Mouse (Mus musculus): ENCODE results near the gene Samd1. TPM values are rescaled to one million over a fixed set of nuclear protein-coding genes. Genes with fewer than 3 reads are reported as not detected.

Gene Samd1
- polyA plus RNA-seq, 1 experiment from 2014 or later = 17.6 TPM

GRCm38 (mm10) chr8:84012499-84013165, 15.2 kb downstream of the Samd1 start:
- Histone ChIP-seq H3K27ac (ENCODE audit: low read depth, low read length) (no peak overlapping the region), H3K9me3 (ENCODE audit: control insufficient read depth, low read length) (0 out of 2 replicates have a peak, but pooled peaks cover 2% of the 10 kb centered on the region), H3K36me3 (ENCODE audit: control insufficient read depth, insufficient read depth, low read length) (no peaks in the 10 kb centered on the region), H3K4me1 (replicated peaks; ENCODE audit: control insufficient read depth, insufficient read depth, low read length) (peaks cover 8% of the 10 kb centered on the region), H3K27me3 (replicated peaks; ENCODE audit: control insufficient read depth, insufficient read depth, low read length) (peaks cover 46% of the 10 kb centered on the region), H3K4me2 (peak overlapping the region; percentile 71), H3K9ac (ENCODE audit: low read depth, low read length) (no peak overlapping the region), H3K4me3 (ENCODE audit: low read depth, low read length) (peak overlapping the region; percentile 57)
- WGBS = 11% methylated on average over 35 of the region's 35 CpGs
- DNase-seq (ENCODE audit: low spot score) = no peak
- no peak for ATAC-seq (replicated peaks; ENCODE audit: low FRiP score)

GRCm38 (mm10) chr8:84015833-84016232, 18.4 kb downstream of the Samd1 start:
- no peak overlapping the region for H3K4me2 ChIP-seq
- no peak for ATAC-seq (replicated peaks; ENCODE audit: low FRiP score)
- 0 out of 2 replicates have a peak, but pooled peaks cover 2% of the 10 kb centered on the region for H3K9me3 ChIP-seq (ENCODE audit: control insufficient read depth, low read length)
- no peak overlapping the region for H3K9ac ChIP-seq (ENCODE audit: low read depth, low read length)
- WGBS = 90% methylated on average over 5 of the region's 5 CpGs
- DNase-seq (ENCODE audit: low spot score) = no peak
- H3K4me3 ChIP-seq (ENCODE audit: low read depth, low read length) = no peak overlapping the region
- H3K27ac ChIP-seq (ENCODE audit: low read depth, low read length) = no peak overlapping the region
- H3K36me3 ChIP-seq (ENCODE audit: control insufficient read depth, insufficient read depth, low read length) = no peaks in the 10 kb centered on the region
- peaks cover 8% of the 10 kb centered on the region for H3K4me1 ChIP-seq (replicated peaks; ENCODE audit: control insufficient read depth, insufficient read depth, low read length)
- peaks cover 40% of the 10 kb centered on the region for H3K27me3 ChIP-seq (replicated peaks; ENCODE audit: control insufficient read depth, insufficient read depth, low read length)

- H3K4me1 ChIP-seq (replicated peaks; ENCODE audit: control insufficient read depth, insufficient read depth, low read length) = peaks cover 12% of the 10 kb centered on the region
- H3K9ac ChIP-seq (ENCODE audit: low read depth, low read length) = no peak overlapping the region
- no peak overlapping the region for H3K27ac ChIP-seq (ENCODE audit: low read depth, low read length)
- no peak overlapping the region for H3K4me2 ChIP-seq
- H3K9me3 ChIP-seq (ENCODE audit: control insufficient read depth, low read length) = 0 out of 2 replicates have a peak, but pooled peaks cover 2% of the 10 kb centered on the region
- peaks cover 23% of the 10 kb centered on the region for H3K27me3 ChIP-seq (replicated peaks; ENCODE audit: control insufficient read depth, insufficient read depth, low read length)
- H3K36me3 ChIP-seq (ENCODE audit: control insufficient read depth, insufficient read depth, low read length) = no peaks in the 10 kb centered on the region
- ATAC-seq (replicated peaks; ENCODE audit: low FRiP score) (no peak), DNase-seq (ENCODE audit: low spot score) (no peak)
- WGBS = 74% methylated on average over 9 of the region's 9 CpGs
- no peak overlapping the region for H3K4me3 ChIP-seq (ENCODE audit: low read depth, low read length)
Measured at GRCm38 (mm10) chr8:84019738-84020137, 22.3 kb downstream of the Samd1 start.

GRCm38 (mm10) chr8:84021096-84021495, 23.6 kb downstream of the Samd1 start, which contains the start of gene Palm3:
Palm3 (plus strand) TSS chr8:84021471.
- H3K4me2 ChIP-seq = peak within 1 kb of the TSS; percentile 37
- H3K4me3 ChIP-seq (ENCODE audit: low read depth, low read length) = no peak within 1 kb of the TSS
- peaks cover 36% of the 10 kb centered on the region for H3K27me3 ChIP-seq (replicated peaks; ENCODE audit: control insufficient read depth, insufficient read depth, low read length)

GRCm38 (mm10) chr8:84021569-84021968, 24.1 kb downstream of the Samd1 start:
- Histone ChIP-seq H3K27ac (ENCODE audit: low read depth, low read length) (no peak overlapping the region), H3K36me3 (ENCODE audit: control insufficient read depth, insufficient read depth, low read length) (no peaks in the 10 kb centered on the region), H3K4me1 (replicated peaks; ENCODE audit: control insufficient read depth, insufficient read depth, low read length) (peaks cover 19% of the 10 kb centered on the region), H3K4me3 (ENCODE audit: low read depth, low read length) (no peak overlapping the region), H3K4me2 (peak overlapping the region; percentile 37), H3K9me3 (ENCODE audit: control insufficient read depth, low read length) (no peaks in the 10 kb centered on the region), H3K27me3 (replicated peaks; ENCODE audit: control insufficient read depth, insufficient read depth, low read length) (peaks cover 41% of the 10 kb centered on the region), H3K9ac (ENCODE audit: low read depth, low read length) (no peak overlapping the region)
- ATAC-seq (replicated peaks; ENCODE audit: low FRiP score) (no peak), DNase-seq (ENCODE audit: low spot score) (no peak)
- 45% methylated on average over 12 of the region's 12 CpGs for WGBS

More at GRCm38 (mm10) chr8:84021096-84021495, 23.6 kb downstream of the Samd1 start, which contains the start of gene Palm3:
- H3K9me3 ChIP-seq (ENCODE audit: control insufficient read depth, low read length) = 0 out of 2 replicates have a peak, but pooled peaks cover under 1% of the 10 kb centered on the region
- 19% methylated on average over 18 of the region's 18 CpGs for WGBS
- DNase-seq (ENCODE audit: low spot score) = no peak
- peaks cover 16% of the 10 kb centered on the region for H3K4me1 ChIP-seq (replicated peaks; ENCODE audit: control insufficient read depth, insufficient read depth, low read length)
- H3K9ac ChIP-seq (ENCODE audit: low read depth, low read length) = no peak within 1 kb of the TSS
- no peak within 1 kb of the TSS for H3K27ac ChIP-seq (ENCODE audit: low read depth, low read length)
- no peaks in the 10 kb centered on the region for H3K36me3 ChIP-seq (ENCODE audit: control insufficient read depth, insufficient read depth, low read length)
- no peak for ATAC-seq (replicated peaks; ENCODE audit: low FRiP score)

- ATAC-seq (replicated peaks; ENCODE audit: low FRiP score) (no peak), DNase-seq (ENCODE audit: low spot score) (no peak)
- H3K4me3 ChIP-seq (ENCODE audit: low read depth, low read length) = no peak overlapping the region
- peaks cover 19% of the 10 kb centered on the region for H3K4me1 ChIP-seq (replicated peaks; ENCODE audit: control insufficient read depth, insufficient read depth, low read length)
- no peak overlapping the region for H3K27ac ChIP-seq (ENCODE audit: low read depth, low read length)
- no peaks in the 10 kb centered on the region for H3K9me3 ChIP-seq (ENCODE audit: control insufficient read depth, low read length)
- H3K4me2 ChIP-seq = no peak overlapping the region
- 23% methylated on average over 5 of the region's 5 CpGs for WGBS
- H3K36me3 ChIP-seq (ENCODE audit: control insufficient read depth, insufficient read depth, low read length) = no peaks in the 10 kb centered on the region
- peaks cover 56% of the 10 kb centered on the region for H3K27me3 ChIP-seq (replicated peaks; ENCODE audit: control insufficient read depth, insufficient read depth, low read length)
- no peak overlapping the region for H3K9ac ChIP-seq (ENCODE audit: low read depth, low read length)
Measured at GRCm38 (mm10) chr8:84023085-84023484, 25.6 kb downstream of the Samd1 start.

- peaks cover 19% of the 10 kb centered on the region for H3K4me1 ChIP-seq (replicated peaks; ENCODE audit: control insufficient read depth, insufficient read depth, low read length)
Measured at GRCm38 (mm10) chr8:84023631-84024030, 26.2 kb downstream of the Samd1 start.

GRCm38 (mm10) chr8:84024171-84024570, 26.7 kb downstream of the Samd1 start:
- no peak overlapping the region for H3K9ac ChIP-seq (ENCODE audit: low read depth, low read length)
- DNase-seq (ENCODE audit: low spot score) = no peak
- 15% methylated on average over 10 of the region's 10 CpGs for WGBS
- H3K36me3 ChIP-seq (ENCODE audit: control insufficient read depth, insufficient read depth, low read length) = no peaks in the 10 kb centered on the region
- H3K27me3 ChIP-seq (replicated peaks; ENCODE audit: control insufficient read depth, insufficient read depth, low read length) = peaks cover 58% of the 10 kb centered on the region
- no peak for ATAC-seq (replicated peaks; ENCODE audit: low FRiP score)
- H3K4me1 ChIP-seq (replicated peaks; ENCODE audit: control insufficient read depth, insufficient read depth, low read length) = peaks cover 19% of the 10 kb centered on the region
- H3K4me2 ChIP-seq = no peak overlapping the region
- H3K4me3 ChIP-seq (ENCODE audit: low read depth, low read length) = no peak overlapping the region
- no peak overlapping the region for H3K27ac ChIP-seq (ENCODE audit: low read depth, low read length)
- no peaks in the 10 kb centered on the region for H3K9me3 ChIP-seq (ENCODE audit: control insufficient read depth, low read length)

More at GRCm38 (mm10) chr8:84023631-84024030, 26.2 kb downstream of the Samd1 start:
- no peaks in the 10 kb centered on the region for H3K36me3 ChIP-seq (ENCODE audit: control insufficient read depth, insufficient read depth, low read length)
- no peak overlapping the region for H3K4me3 ChIP-seq (ENCODE audit: low read depth, low read length)
- DNase-seq (ENCODE audit: low spot score) (no peak), ATAC-seq (replicated peaks; ENCODE audit: low FRiP score) (no peak)
- H3K27me3 ChIP-seq (replicated peaks; ENCODE audit: control insufficient read depth, insufficient read depth, low read length) = peaks cover 58% of the 10 kb centered on the region
- H3K9me3 ChIP-seq (ENCODE audit: control insufficient read depth, low read length) = no peaks in the 10 kb centered on the region
- H3K27ac ChIP-seq (ENCODE audit: low read depth, low read length) = no peak overlapping the region
- no peak overlapping the region for H3K4me2 ChIP-seq
- WGBS = 70% methylated on average over 1 of the region's 1 CpGs
- H3K9ac ChIP-seq (ENCODE audit: low read depth, low read length) = no peak overlapping the region

- DNase-seq (ENCODE audit: low spot score) = no peak
- Histone ChIP-seq H3K9ac (ENCODE audit: low read depth, low read length) (no peak overlapping the region), H3K36me3 (ENCODE audit: control insufficient read depth, insufficient read depth, low read length) (no peaks in the 10 kb centered on the region), H3K27ac (ENCODE audit: low read depth, low read length) (no peak overlapping the region), H3K27me3 (replicated peaks; ENCODE audit: control insufficient read depth, insufficient read depth, low read length) (peaks cover 50% of the 10 kb centered on the region), H3K4me1 (replicated peaks; ENCODE audit: control insufficient read depth, insufficient read depth, low read length) (peaks cover 19% of the 10 kb centered on the region), H3K9me3 (ENCODE audit: control insufficient read depth, low read length) (no peaks in the 10 kb centered on the region), H3K4me2 (peak overlapping the region; percentile 75), H3K4me3 (ENCODE audit: low read depth, low read length) (peak overlapping the region; percentile 49)
- peak; percentile 68 for ATAC-seq (replicated peaks; ENCODE audit: low FRiP score)
- WGBS = 1% methylated on average over 41 of the region's 41 CpGs
Measured at GRCm38 (mm10) chr8:84025863-84026262, 28.4 kb downstream of the Samd1 start.
